Mouse (Mus musculus) cerebellum, adult 11-12 months (tissue): ENCODE measurements at regions not wholly inside any gene's neighbourhood (a gene's known extent, or its start where the extent isn't known, plus 50 kb on each side); places are given as distances from the start of the nearest gene placed in this dataset.
A peak's percentile ranks its signal among the peaks of the same experiment; 100 is the strongest.

Experiments used
- DNase-seq: peaks from one replicate; pipeline ENCODE4 v3.0.0; 2022

DNA sequence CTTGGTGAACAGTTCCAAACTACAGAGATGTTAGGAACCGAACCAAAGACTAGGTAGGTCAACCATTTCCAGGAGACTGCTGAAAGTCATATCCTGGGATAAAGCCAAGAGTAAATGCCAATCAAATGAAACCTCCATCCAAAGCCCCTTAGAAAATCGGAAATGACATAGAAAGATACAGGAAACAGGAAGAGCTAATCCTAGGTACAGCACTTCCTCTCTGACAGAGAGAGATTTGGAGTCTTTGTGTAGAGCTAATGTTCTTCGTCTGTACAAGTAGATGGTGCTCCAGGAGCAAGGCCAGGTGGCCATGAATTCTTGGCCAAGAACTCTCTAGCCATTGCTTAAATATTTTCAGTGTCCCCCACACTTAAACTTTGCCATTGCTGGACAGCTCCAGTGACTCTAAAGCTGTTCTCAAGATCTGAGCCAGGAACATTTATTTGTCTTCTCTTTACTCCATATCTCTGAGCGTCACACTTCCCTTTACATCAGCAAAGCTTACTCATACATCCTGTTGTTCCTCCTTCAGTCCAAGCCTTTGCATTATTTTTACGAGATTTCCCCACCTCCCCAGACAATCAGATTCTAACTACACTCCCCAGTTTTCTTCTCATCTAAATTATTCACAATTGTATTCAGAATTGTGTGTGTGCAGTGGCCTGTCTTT lies 199.1 kb upstream of the Zbtb20 start:
- no peak for DNase-seq

DNA sequence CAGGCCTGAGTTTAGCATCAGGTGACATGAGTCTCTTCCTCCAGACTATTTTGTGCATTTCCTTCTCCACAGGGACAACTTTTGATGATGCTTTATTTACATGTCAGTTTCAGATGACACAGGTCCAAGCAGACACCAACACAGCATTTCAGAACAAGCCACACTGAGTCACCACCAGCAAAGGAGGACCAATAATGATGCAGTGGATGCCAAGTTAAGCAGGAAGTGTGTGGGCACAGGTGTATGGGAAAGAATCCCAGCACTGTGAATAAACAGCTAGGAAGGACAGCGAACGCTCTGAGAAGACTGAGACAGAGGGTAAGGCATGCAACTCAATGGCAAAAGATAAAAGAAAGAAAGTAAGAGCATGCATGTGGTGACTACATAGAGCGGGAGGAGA lies 200.7 kb upstream of the Zbtb20 start:
- DNase-seq = no peak

DNA sequence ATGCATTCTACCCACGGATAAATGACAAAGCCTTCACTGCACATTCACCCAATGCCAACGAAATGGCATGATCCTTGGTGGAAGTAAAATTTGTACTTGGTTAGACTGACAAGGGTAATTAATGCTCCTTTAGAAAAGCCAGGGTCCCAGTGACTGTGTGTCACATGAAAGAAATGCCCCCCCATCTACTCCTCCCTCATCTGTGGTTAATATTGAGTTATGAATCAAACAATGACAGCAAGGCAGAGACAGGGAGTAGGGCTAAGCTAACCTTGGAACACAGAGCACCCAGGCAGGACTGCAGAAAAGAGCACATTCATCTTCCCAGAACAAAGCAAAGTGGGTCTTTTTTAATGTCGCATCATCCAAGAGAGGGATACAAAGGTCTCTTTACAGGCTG lies 209.1 kb upstream of the Zbtb20 start:
- no peak for DNase-seq

DNA sequence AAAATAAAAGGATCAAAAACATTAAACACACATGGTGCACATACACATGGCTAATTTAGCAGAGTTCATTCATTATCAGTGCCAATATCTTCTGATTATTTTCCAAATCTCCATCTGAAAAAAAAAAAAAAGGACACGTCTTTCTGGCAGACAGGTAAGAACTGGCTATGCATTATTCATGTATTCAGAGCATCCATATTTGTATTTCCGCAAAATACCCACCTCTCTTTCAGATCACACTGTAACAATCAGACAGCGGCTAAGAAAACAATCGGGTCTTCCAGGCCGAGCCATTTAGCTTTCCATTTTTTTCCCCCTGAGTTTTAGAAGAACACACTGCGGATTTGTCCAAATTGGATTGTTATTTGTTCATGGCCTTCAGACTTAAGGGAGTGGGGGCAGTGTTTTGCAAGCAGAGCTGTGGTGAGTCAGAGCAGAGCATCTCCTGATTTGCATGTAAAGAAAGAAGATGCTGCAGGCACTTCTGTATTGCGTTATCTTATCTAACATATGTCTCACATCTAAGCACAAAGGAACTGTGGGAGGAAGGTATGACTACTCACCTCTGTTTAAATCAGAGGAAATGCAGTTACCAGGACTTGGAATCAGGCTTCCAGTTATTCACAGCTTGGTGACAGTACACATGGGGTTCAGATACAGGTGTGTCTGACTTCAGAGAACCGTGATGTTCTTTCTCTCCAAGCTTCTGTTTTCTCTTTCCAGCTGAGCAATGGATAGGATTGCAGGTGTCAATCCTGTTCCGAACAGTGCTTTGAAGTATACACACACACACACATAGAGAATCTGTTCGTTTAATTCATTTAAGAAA lies 223.6 kb upstream of the Zbtb20 start:
- no peak for DNase-seq

DNA sequence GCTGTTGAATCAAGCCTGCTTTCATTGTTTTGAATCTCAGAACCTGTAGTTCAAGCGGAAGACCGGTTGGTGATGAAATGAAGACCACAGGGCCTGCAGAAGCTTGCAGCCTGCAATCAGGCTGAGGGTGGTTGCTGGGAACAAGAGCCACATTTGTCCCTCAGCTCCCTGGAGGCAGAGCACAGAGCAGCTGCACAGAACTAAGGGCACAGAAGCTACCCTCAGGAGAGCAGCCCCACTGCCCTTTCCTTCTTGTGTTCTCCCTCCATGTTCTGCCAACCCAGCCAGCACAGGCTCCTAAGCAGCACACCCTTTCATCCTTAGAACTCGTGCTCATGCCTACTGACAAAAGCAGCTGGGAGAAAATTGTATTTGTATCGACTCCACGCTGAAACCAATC lies 225.9 kb upstream of the Zbtb20 start:
- DNase-seq = no peak

DNA sequence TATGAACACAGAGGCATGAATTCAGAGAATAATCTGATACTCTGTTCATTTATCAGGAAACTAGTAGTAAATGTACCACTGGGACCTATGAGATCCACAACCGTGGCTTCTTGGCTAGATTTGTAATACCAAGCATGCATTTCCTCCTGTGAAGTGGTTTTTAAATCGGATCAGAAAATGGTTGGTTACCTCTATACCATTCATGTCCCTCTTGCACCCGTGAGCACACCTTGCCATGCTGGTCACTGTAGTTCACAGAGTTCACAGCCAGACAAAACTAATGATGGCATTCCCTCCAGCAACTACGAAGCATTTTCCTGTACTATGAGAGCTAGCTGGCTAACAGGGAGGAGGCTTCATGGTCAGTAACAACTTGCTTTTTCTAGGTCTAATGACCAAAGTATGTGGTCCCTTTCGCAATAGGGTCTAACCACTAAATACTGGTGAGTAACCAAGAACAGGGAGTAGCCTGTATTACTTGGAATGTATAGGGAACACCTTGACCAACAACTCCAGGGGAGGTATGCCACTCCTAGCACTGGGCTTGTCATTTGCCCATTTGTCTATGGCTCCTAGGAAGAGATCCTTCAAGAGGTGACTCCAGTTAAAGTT lies 227.0 kb upstream of the Zbtb20 start:
- no peak for DNase-seq

DNA sequence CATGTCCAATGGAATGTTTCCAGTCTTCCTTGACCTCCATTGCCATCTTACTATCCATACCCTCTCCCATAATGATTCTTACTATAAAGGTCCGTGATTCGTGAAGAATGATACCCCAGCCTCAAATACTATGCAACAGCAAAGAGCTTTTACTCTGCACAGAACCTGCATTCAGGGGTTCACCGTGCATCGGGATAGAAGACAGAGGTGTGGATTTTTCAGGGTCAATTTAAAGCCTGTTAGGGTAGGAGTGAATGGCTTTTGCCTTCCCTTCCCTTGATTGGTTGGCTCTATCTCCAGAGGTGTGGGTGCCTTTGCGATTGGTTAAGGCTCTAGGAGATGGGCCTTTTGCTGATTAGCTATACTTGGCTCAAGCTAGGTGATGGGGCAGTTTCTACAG lies 227.9 kb upstream of the Zbtb20 start:
- DNase-seq = no peak

DNA sequence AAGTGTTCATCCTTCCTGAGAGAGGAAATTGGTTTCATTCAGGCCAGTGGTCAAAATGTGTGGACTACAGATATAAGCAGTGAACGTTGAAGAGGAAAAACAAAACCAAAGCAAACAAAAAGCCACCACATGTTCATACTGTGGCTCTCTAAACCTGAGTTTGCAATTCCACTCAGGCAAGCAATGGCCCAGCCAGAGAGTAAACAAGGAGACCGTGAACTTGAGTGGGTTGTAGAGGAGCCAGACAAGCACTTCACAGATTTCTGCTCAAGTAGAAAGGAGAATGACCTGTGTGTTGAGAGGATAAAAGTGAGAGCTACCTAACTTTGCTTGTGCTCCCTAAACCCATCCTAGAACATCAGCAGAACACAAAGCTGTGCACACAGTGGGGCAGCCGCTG lies 239.9 kb upstream of the Zbtb20 start:
- DNase-seq = no peak

DNA sequence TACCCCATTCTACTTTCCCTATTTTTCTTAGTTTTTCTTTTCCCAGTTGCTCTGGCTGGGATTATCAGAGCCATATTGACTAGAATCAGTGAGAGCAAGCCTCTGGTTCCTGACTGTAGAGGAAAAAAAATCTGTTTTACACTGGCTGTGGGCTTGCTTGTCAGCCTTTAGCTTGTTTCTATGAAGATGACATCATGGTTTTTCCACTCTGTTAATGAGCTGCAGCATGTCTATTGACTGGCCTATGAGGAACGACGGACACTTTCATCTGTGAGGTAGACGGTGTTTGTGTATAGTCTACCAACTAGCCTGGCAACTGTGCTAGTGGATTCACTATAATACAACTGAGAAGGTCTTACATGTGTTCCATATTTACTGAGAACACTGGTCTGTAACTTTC lies 248.0 kb upstream of the Zbtb20 start:
- DNase-seq = no peak

DNA sequence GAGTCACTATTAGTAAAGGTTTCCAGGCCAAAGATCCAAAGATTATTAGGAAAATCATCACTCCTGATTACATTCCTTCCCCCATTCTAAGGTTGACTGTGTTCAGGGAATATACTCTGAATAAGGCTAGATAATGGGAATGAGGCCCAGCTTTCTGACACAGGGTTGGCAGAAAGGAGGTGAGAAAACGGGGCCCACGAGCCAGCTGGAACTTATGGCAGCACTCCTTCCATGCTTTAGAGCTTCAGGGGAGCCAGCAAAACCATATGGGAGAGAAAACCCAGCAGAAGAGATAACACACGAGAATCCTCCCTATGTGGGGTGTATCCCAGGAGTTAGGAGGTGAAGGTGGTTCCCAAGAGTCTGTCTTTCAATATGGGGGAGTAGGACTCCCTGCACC lies 259.8 kb upstream of the Zbtb20 start:
- DNase-seq = peak; percentile 28

DNA sequence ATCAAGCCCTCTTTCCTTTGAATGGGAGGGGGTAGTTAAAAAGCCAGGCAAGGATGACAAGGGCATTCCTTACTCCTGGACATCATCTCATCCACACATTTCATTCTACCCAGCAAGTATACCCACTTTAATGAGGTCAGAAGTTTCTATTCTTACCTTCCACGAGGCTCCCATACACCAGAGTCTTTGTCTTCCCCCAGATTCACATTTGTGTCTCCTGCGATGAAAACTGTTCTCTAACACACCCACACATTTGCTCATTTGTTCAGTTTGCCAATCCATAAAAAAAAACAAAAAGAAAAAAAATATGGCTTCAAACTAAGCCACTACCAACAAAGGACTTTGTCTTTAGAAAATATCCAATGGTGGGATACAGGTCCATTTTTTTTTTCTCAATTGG lies 263.7 kb upstream of the Zbtb20 start:
- no peak for DNase-seq

DNA sequence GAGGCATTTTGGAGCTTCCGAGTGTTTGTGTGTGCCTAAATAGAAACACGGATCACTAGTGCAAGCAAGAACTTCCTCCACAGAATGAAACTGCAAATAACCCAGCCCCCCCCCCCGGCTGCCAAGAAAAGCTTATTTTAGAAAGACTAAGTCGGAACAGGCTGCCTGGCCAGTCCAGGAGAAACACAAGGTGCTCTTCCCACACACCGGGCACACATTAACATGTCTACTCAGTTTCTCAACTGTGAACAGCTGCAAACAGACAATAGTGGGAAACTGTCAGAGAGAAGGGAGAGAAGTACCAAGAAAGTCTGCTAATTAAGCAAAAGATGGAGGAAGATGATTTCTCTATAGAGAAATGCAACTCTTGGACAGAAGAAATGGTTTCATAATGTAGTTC lies 267.3 kb upstream of the Zbtb20 start:
- DNase-seq = no peak

DNA sequence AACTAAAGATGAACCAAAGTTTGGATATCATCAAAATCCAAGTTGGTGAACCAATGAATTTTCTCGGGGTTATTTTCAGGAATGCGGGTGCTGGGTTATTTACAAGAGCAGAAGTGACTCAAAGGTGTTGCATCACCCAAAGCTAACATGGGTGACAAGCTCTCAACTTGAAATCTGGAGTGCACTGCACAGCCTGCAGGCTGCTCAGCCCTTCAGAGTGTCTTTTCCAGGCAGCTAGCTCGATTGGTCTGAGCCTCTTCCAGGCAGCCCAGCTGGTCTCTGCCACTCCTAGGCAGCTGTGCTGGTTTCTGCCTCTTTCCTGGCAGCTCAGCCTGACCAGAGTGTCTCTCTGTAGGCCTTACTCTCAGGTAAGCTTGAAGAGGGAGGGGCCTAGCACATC lies 251.9 kb upstream of the Gap43 start:
- DNase-seq = no peak

DNA sequence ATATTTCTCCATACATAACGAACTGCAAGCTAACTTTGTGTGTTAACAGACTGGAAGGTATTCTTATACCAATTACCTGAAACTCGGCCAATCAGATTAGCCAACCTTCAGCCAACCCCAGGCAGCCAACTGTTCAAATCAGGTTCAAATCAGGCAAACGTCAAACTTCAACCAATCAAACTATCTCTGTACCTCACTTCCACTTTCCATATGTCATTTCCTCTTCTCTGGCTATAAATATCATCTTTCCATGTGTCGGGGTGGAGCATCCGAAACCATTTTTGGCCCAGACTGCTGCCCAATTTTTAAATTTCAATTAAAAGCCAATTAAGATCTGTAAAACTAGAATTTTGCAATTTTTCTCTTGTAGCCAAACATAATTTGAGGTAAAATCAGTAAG lies 251.1 kb upstream of the Gap43 start:
- no peak for DNase-seq

DNA sequence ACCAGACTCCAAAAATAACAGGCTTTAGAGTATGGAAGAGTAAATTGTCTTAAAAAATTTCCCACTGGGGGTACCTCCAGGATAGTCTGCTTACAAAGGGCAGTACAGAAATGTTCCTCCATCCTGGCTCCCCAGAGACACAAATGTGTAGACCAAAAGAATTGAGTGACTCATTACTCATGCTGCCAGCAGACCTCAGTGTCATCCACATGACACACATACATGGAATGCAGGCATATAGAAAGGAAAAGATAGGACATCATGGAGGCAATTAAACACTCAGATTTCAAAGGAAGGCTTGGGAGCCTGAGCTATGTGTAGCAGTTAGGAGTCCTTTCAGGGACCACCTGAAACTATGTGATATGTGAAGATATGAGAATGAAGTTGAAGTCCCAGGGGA lies 245.7 kb upstream of the Gap43 start:
- DNase-seq = no peak

DNA sequence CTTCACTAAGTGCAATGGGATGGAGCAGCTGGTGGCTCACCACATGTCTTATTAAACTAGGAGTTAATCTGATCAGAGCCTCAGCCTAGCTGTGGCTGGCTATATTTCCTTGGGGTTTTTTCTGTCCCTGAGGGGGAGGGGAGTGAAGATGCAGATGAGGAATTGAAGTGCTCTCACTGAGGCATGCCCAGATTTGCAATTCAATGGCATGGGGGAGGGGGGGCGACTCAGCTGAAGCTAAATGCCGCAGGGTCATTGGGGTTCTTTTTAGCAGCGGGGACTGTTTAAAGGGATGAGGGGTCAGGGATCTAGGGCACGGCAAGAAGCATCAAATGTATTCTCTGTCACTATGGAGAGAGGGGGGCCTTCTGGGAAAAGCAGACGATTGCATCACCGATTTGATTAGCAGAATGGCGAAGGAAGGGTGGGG lies 235.1 kb upstream of the Gap43 start:
- no peak for DNase-seq

DNA sequence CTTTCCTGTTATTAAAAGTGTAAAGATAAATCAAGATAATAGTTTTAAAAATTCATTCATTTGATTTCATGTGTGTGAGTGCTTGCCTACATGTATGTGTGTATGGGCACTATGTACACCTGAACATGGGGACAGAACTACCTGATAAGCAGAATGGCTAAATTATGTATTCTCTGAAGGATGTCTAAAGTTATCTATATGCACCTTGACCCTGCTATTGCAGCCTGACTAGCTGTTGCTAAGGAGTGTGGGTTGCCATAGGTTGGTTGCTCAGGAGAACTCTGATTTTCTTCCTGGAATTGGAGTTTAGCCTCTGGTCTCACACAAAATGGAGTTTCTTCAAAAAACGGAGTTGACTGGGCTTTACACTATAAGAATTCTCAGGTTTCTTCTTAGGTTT lies 234.5 kb upstream of the Gap43 start:
- DNase-seq = no peak

DNA sequence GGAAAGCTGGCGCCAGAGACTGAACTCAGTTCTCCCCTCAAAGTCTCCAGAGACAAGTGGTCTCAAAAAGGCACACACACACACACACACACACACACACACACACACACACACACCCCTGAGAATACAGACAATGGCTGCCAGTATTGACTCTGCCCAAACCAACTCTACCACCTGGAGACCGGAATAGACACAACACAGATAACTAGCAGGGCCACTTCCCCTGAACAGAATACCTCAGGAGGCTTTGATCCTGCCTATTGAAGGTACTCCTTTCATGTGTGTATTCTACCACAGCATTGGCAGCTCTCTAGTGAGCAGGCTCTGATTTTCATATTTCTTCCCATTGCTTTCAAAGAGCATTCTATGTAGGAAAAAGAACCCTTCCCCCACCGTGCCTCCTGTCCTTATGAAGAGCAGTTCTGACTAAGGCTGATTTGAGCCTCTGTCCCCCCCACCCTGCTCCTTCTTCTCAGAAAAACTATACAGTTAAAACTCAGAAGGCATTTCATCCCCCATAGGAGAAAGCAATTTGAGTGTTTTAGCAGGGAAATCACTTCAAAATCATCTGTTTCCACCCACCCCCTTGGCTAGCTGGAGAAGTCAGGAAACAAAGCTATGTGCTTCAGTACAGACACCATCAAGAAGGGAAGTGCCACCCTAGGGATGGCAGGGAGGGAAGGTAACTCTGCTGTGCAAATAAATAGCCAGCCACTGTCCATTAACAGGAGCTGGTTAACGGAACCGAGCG lies 230.0 kb upstream of the Gap43 start:
- DNase-seq = no peak

DNA sequence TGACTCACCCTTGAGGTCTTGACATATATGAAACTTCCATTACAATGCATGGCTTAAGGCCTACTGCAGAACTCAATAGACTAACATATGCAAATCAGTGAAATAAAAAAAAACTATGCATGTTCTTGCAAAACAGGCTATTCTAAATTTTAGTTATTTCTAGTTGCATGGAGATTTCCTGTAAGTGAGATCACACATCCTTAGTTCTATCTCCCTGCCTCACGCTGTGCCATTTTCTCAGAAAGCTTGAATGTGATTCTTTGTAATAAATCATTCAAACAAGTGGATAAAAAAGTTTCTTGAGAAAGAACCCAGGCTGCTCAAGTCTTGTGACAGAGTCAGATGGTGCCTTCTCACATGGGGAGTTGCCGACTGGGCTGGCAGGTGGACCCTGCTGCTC lies 228.9 kb upstream of the Gap43 start:
- DNase-seq = no peak

DNA sequence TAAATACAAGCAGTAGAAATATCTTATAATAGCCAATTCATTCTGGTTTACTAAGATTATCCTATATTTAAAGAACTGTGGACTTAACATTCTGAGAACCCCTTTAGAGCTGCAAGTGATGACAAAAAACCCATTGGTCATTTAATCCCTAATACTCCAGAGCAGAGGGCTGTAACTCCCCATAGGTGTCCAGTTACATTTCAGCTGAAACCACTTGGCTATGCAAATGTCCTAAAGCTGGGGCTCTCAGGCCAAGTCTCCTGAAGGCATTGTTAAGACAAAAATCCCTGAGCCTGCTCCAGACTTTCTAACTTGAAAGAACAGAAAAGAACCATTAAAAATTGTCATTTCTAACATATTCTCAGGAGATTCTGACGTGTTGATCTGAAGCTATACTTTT lies 209.1 kb upstream of the Gap43 start:
- DNase-seq = no peak

DNA sequence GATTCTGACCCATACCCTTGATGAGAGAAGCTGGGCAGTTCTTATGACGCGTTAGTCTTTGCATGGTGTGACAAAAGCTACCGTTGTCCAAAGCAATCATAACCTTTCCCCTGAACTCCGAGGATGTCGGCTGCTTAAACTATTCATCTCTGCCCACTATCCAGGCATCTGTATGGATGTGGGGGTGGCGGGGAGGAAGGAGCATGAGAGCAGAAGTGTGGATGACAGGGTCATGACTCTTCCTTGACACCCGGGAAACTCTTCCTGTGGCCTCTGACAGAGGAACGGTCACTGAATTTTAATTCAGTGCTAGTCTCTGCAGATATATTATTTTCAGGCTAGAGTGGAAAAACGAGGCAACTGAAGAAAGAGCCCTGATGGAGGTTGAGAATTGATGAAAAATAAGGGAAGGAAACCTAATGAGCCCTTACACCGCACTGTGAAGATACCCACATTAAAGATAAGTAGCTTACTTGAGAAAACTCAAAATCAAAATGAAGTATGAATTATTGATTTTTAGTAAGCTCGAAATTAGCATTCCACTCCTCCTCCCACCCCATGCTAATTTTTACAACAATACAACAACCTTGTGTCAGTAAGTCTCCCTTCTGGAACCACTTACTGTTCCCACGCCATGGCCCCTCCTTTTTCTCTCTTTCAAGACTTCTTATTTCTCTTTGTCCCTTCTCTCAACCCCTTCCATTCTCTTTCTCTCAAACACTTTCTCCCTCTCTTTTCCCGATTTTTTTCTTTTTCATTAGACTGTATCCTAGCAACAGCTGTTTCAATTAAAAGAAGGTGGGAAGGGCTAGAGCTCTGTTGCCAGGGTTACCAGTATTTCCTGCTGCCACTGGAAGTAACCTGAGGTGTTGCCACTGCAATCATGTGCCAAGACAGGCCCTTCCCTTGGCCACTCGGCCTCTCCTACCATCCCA lies 206.0 kb upstream of the Gap43 start:
- DNase-seq = no peak

DNA sequence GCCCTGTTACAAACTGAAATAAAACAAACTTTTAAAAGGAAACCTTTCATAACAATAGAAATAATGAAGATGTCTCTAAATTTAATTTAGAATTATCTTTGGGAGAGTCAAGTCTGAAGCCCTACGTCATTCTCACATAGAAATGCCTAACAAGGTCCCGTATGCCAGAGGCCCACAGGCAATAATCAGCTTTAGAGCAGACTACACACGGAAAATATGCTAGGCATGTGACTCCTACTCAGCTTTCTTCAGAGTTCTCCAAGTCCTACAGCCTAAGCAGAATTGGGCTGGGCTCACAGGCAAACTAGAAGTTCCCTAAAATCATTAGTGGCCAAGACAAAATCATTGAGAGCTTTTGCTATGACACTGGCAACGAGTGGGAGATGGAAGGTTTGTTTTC lies 176.9 kb upstream of the Gap43 start:
- no peak for DNase-seq
